Mouse (Mus musculus) intestine, embryonic 14.5 days (tissue): ENCODE results near the gene Ccdc70. TPM values are rescaled to one million over a fixed set of nuclear protein-coding genes. Genes with fewer than 3 reads are reported as not detected.
A peak's percentile ranks its signal among the peaks of the same experiment; 100 is the strongest.
"Not testable (repeated sequence)": the region's sequence is repeated elsewhere in the genome, so short reads cannot be mapped to it uniquely, and the experiment has no call there.

ENCODE experiments used
- ATAC-seq: fragments of 200-750 bp; cut with Nextera tagmentation; replicated peaks from 2 replicates; pipeline ENCODE4 v1.8.0; 2017; ENCODE audit warnings: low read depth, moderate number of reproducible peaks, moderate TSS enrichment, moderate library complexity; ENCODE audit not compliant: low FRiP score, low TSS enrichment
- DNase-seq: peaks from one replicate; pipeline ENCODE4 v3.0.0-alpha.2; 2018; ENCODE audit warnings: low spot score
- H3K27ac ChIP-seq: fragments of 300-500 bp; sonication (generic); 2 replicates; pipeline ENCODE4 v1.5.1; 2014; ENCODE audit warnings: low read depth, mild to moderate bottlenecking, control low read depth
- H3K27me3 ChIP-seq: fragments of 300-500 bp; sonication (generic); replicated peaks from 2 replicates; pipeline ENCODE4 v1.6.1; 2014; ENCODE audit warnings: low read length, control low read depth; ENCODE audit not compliant: control insufficient read depth, insufficient read depth
- H3K36me3 ChIP-seq: fragments of 300-500 bp; sonication (generic); 2 replicates; pipeline ENCODE4 v1.6.1; 2014; ENCODE audit warnings: low read length, control low read depth; ENCODE audit not compliant: control insufficient read depth, insufficient read depth
- H3K4me1 ChIP-seq: fragments of 300-500 bp; sonication (generic); replicated peaks from 2 replicates; pipeline ENCODE4 v1.6.1; 2014; ENCODE audit warnings: low read length, control low read depth, mixed read lengths; ENCODE audit not compliant: control insufficient read depth, insufficient read depth
- H3K4me2 ChIP-seq: fragments of 300-500 bp; sonication (generic); 2 replicates; pipeline ENCODE4 v1.6.1; 2014; ENCODE audit warnings: low read length
- H3K4me3 ChIP-seq: fragments of 300-500 bp; sonication (generic); 2 replicates; pipeline ENCODE4 v1.5.1; 2014; ENCODE audit warnings: low read depth, low read length, control low read depth, mixed read lengths
- H3K9ac ChIP-seq: fragments of 300-500 bp; sonication (generic); 2 replicates; pipeline ENCODE4 v1.6.1; 2014; ENCODE audit warnings: mild to moderate bottlenecking, low read length
- H3K9me3 ChIP-seq: fragments of 300-500 bp; sonication (generic); 2 replicates; pipeline ENCODE4 v1.6.1; 2016; ENCODE audit warnings: low read length, control low read depth; ENCODE audit not compliant: control insufficient read depth
- WGBS: fragments of 180-500 bp; shearing (Covaris S2); extraction: QIAGEN DNeasy Blood & Tissue Kit; methylation state at CpG from one replicate; pipeline ENCODE4 v1.1.7; 2014; 5-methylcytosine and 5-hydroxymethylcytosine counted together
- polyA plus RNA-seq: library from polyadenylated mRNA; unstranded; fragments of >200 nt; fragmentation: Nextera tagmentation; extraction: Ambion mirVana; gene quantifications from 2 replicates; pipeline ENCODE4 v1.2.1, GENCODE M21; 2014

The Ccdc70 gene
- polyA plus RNA-seq, result not detected in 2 replicates

DNA sequence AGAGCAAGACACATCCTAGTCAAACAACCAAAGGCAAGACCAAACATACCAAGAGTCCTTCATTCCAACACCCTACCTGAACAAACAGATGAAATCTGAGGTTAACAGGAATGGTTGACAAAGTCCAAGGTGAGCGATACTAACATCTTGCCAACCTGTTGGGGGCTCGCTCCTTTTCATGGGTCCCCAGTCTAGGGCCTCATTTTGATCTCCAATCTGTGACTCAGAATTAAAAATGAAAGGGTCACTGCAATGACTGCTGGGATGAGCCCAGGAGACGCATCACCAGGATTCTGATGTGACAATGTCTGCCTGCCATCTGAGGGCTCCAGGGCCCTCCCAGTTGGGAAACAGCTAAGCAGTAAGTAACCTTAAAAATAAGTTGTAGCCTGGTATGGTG lies at the start of gene Ccdc70:
TSS of gene Ccdc70 (plus strand) at position 301 of the 400 bp plus-strand sequence.
- WGBS, result 81% methylated on average over 3 of the region's 3 CpGs
- no peak within 1 kb of the TSS for H3K27ac ChIP-seq
- no peaks in the 10 kb centered on the region for H3K9me3 ChIP-seq
- DNase-seq, result no peak
- no peaks in the 10 kb centered on the region for H3K27me3 ChIP-seq
- H3K9ac ChIP-seq, result no peak within 1 kb of the TSS
- no peaks in the 10 kb centered on the region for H3K36me3 ChIP-seq
- no peaks in the 10 kb centered on the region for H3K4me1 ChIP-seq
- no peak within 1 kb of the TSS for H3K4me2 ChIP-seq
- ATAC-seq, result no peak
- H3K4me3 ChIP-seq, result no peak within 1 kb of the TSS

DNA sequence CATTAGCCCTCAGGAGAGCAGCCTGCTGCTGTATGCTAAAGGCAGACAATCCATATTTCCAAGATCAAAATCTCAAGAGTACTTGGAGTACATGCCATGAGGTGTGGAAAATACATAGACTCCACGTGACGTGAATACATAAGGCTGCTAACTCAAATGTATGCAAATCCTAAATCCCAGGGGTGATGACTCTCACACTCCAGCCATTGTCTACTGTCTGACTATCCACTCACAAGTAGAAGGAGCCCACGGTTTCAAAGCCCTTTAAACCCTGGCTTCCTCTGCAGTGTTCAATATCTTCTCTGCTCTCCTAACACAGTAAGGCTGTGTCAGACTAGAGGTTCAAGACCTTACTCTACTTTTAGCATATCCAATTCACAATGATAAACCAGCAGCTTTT lies 38.8 kb upstream of the Ccdc70 start:
- not testable (repeated sequence) for ATAC-seq
- 84% methylated on average over 3 of the region's 3 CpGs for WGBS

DNA sequence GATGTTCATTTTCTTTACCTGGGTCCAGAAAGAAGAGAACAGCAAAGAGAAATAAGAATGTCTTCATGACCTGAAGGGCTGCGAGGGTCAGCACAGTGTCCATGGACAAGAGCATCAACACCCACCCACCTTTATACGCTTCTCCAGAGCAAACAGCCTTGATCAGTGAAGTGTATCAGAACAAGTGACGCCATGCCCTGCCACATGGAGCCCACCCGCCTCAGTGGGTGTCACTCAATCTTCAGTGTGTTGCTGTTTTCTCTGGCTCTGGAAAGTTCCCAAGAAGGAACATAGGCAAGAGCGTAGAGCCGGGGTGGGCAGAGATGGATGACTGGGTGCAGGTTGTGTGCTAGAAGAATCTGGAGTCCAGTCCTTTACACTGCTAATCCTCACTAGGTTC lies 37.0 kb upstream of the Ccdc70 start, which contains the start of gene Defb15:
TSS of gene Defb15 (minus strand) at position 101 of the 400 bp plus-strand sequence.
- 92% methylated on average over 6 of the region's 6 CpGs for WGBS
- Histone ChIP-seq H3K4me2 (no peak within 1 kb of the TSS), H3K36me3 (no peaks in the 10 kb centered on the region), H3K4me3 (no peak within 1 kb of the TSS), H3K27me3 (no peaks in the 10 kb centered on the region), H3K27ac (no peak within 1 kb of the TSS), H3K9ac (no peak within 1 kb of the TSS), H3K9me3 (no peaks in the 10 kb centered on the region), H3K4me1 (no peaks in the 10 kb centered on the region)
- no peak for DNase-seq
- ATAC-seq, result no peak

More for the DNA sequence above, 38.8 kb upstream of the Ccdc70 start:
- H3K9ac ChIP-seq, H3K4me1 ChIP-seq, H3K4me2 ChIP-seq, H3K9me3 ChIP-seq, H3K27ac ChIP-seq, H3K36me3 ChIP-seq, H3K27me3 ChIP-seq, H3K4me3 ChIP-seq, DNase-seq: not testable (repeated sequence)

DNA sequence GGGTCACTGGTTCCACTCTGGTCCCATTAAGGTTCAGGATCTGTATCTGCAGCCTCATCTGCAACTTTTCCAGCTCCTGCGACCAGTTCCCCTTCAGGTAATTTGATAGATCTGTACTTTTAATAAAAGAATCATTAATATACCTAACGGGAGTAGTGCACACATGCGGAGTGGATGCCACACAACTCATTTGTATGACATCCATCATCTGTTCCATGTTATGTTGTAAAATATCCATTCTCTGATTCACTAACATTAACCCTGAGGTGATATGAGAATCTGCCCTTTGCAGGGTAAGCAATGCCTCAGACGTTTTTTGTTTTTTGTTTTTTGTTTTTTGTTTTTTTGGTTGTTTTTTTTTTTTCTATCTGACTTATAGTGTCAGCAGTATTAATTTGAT lies 31.5 kb upstream of the Ccdc70 start, which contains the start of gene Defb35:
TSS of gene Defb35 (plus strand) at position 301 of the 400 bp plus-strand sequence.
- ATAC-seq, H3K9me3 ChIP-seq, DNase-seq, H3K9ac ChIP-seq, H3K27me3 ChIP-seq, H3K36me3 ChIP-seq, H3K4me1 ChIP-seq, H3K4me2 ChIP-seq, H3K4me3 ChIP-seq, H3K27ac ChIP-seq: not testable (repeated sequence)
- 84% methylated on average over 4 of the region's 4 CpGs for WGBS

DNA sequence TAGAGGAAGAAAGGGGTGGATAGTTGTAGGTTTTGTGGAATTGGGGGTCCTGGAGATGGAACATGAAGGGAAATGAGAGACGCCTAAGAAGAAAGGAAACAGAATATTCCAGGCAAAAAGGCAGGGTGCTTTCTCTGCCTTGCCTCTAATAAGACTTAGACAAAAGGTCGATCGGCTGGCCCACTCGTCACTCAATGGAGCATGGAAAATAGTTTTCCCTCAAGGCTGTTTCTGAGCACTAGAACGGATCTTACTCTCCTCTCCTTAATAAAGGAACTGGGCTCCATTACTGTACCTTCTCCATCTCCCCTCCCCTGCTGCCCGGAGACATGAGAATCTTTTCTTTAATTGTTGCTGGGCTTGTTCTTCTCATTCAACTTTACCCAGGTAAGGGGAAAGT lies 23.1 kb upstream of the Ccdc70 start, which contains the start of gene Defb13:
TSS of gene Defb13 (plus strand) at position 301 of the 400 bp plus-strand sequence.
- no peak within 1 kb of the TSS for H3K4me2 ChIP-seq
- DNase-seq, result no peak

DNA sequence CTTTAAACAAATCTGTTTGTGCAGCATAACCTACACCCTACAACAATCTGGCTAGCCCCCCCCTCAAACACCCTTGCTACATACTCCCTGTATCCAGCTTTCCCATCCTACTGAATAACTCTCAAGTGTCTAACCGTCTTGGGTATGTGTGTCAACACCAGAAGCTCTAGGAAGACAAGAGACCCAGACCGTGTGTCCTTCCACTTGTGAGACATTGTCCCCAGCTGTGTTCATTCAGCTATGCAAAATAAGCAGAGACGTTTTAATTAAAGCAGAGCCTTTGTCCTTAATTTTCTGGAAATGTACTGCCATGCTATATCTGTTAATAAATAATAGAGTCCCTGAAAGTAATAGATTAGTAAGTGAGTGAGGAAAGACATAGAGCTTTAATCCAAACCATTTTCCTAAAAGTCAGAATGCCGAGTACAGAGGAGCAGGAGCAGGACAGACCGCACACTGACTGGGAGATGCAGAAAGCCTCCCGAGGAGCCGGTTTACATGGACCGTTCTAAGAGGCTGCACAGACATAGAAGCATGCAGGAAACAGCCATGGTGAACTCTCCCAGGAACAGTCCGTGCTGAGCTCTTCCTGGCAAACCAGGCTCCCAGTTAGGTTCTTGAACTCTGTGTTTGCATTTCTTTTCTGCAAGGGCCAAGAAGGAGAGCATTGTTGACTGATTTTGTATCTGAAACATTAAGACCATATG lies 22.1 kb upstream of the Ccdc70 start:
- no peak for ATAC-seq
- H3K4me1 ChIP-seq, result no peaks in the 10 kb centered on the region
- H3K27ac ChIP-seq, result no peak overlapping the region
- no peak overlapping the region for H3K4me2 ChIP-seq
- no peak overlapping the region for H3K4me3 ChIP-seq
- H3K9ac ChIP-seq, result no peak overlapping the region
- H3K9me3 ChIP-seq, result no peaks in the 10 kb centered on the region
- H3K36me3 ChIP-seq, result no peaks in the 10 kb centered on the region
- 70% methylated on average over 9 of the region's 9 CpGs for WGBS
- DNase-seq, result no peak
- H3K27me3 ChIP-seq, result no peaks in the 10 kb centered on the region

More for the DNA sequence above, 23.1 kb upstream of the Ccdc70 start, which contains the start of gene Defb13:
- no peak within 1 kb of the TSS for H3K4me3 ChIP-seq
- H3K36me3 ChIP-seq, result no peaks in the 10 kb centered on the region
- H3K27ac ChIP-seq, result no peak within 1 kb of the TSS
- no peaks in the 10 kb centered on the region for H3K4me1 ChIP-seq
- no peak for ATAC-seq
- WGBS, result 84% methylated on average over 6 of the region's 6 CpGs
- no peaks in the 10 kb centered on the region for H3K9me3 ChIP-seq
- H3K9ac ChIP-seq, result no peak within 1 kb of the TSS
- H3K27me3 ChIP-seq, result no peaks in the 10 kb centered on the region

DNA sequence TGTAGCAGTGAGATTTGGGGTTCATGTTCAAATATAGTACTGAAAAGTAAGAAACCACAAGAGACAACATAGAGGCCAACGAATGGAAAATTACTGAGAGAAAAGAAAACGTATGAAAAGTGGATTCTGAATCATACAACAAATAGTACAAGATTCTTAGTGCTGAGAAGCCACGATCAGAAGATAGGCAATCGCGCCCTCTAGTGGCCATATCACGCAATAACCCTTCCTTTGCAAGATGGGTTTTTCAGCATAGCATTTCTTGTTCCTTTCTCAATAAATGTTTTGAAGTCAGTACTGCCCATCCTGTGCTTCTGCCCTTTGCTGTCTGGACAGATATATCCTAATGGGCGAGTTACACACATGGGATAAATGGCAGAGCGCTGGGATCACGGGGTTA lies 14.3 kb upstream of the Ccdc70 start:
- no peaks in the 10 kb centered on the region for H3K4me1 ChIP-seq
- H3K27me3 ChIP-seq, result no peaks in the 10 kb centered on the region
- H3K4me3 ChIP-seq, result no peak overlapping the region
- 10% methylated on average over 9 of the region's 9 CpGs for WGBS
- H3K9ac ChIP-seq, result no peak overlapping the region
- H3K9me3 ChIP-seq, result no peaks in the 10 kb centered on the region
- ATAC-seq (no peak), DNase-seq (peak; percentile 60)
- no peaks in the 10 kb centered on the region for H3K36me3 ChIP-seq
- no peak overlapping the region for H3K4me2 ChIP-seq
- H3K27ac ChIP-seq, result no peak overlapping the region

DNA sequence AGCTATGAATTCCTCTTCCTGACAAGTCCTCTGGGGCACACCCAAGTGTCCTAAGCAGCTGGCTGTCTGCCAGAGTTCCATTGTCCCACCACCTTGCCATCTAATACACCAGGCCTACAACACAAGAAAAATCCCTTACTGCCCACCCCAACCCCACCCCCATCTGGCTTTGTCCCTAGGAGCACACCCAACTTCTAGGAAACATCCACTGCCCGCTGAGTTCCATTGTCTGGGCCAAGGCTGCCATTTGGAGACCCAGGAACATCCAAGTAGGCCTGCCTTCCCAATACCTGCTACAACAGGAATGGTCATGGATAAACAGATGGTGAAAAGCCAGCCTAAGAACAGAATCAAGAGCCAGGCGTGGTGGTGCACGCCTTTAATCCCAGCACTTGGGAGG lies 13.2 kb upstream of the Ccdc70 start:
- Histone ChIP-seq H3K36me3 (no peaks in the 10 kb centered on the region), H3K4me2 (no peak overlapping the region), H3K27me3 (no peaks in the 10 kb centered on the region), H3K4me1 (no peaks in the 10 kb centered on the region), H3K9ac (no peak overlapping the region), H3K9me3 (no peaks in the 10 kb centered on the region), H3K4me3 (no peak overlapping the region), H3K27ac (no peak overlapping the region)
- DNase-seq, result no peak
- 83% methylated on average over 3 of the region's 3 CpGs for WGBS
- ATAC-seq, result no peak

DNA sequence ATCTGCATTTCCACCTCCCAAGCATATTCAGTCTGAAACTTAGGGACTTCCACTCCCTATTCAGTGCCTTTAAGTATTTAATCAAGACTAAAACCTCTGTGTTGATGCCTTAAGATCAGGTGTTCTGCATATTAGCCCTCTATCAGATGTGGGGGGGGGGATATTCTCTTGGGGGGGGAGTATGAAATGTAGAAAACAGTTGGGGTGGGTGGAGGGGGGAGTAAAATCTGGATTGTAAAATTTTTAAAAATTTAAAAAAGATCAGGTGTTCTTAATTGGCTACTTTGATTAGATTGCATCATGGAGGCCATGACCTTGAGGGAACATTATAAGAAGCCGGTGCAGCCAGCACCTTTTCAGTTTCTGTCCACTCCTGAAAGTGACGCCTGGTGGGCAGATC lies 11.2 kb upstream of the Ccdc70 start, which contains the start of gene Fam90a1a:
TSS of gene Fam90a1a (plus strand) at position 301 of the 400 bp plus-strand sequence.
- no peaks in the 10 kb centered on the region for H3K36me3 ChIP-seq
- H3K27me3 ChIP-seq, result no peaks in the 10 kb centered on the region
- no peak within 1 kb of the TSS for H3K4me2 ChIP-seq
- ATAC-seq (no peak), DNase-seq (no peak)
- no peak within 1 kb of the TSS for H3K9ac ChIP-seq
- no peak within 1 kb of the TSS for H3K4me3 ChIP-seq
- H3K9me3 ChIP-seq, result no peaks in the 10 kb centered on the region
- H3K4me1 ChIP-seq, result no peaks in the 10 kb centered on the region
- 83% methylated on average over 2 of the region's 2 CpGs for WGBS
- no peak within 1 kb of the TSS for H3K27ac ChIP-seq
